Mouse (Mus musculus): Measurements from ENCODE around the gene Gsap. TPM values are rescaled to one million over a fixed set of nuclear protein-coding genes. Genes with fewer than 3 reads are reported as not detected.
"Not testable (repeated sequence)": the region's sequence is repeated elsewhere in the genome, so short reads cannot be mapped to it uniquely, and the experiment has no call there.

Gene Gsap
- polyA plus RNA-seq, 1 experiment from 2014 or later = 1.7 TPM

DNA sequence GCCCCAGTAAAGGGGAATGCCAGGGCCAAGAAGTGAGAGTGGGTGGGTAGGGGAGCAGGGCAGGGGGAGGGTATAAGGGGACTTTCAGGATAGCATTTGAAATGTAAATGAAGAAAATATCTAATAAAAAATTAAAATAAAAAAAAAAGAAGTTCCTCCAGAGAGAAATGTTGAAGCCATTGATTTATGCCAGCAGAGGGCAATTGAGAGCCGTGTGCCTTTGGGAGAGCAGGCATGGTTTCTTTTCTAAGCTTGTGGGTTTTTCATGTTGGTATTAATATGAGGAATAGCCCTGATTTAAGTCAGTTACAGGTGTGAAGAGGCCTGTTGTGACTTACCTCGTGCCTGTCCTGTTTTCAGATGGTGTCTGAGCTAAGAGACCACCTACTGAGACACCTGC is 91.6 kb downstream of the Gsap start:
- WGBS = 56% methylated on average over 2 of the region's 2 CpGs

DNA sequence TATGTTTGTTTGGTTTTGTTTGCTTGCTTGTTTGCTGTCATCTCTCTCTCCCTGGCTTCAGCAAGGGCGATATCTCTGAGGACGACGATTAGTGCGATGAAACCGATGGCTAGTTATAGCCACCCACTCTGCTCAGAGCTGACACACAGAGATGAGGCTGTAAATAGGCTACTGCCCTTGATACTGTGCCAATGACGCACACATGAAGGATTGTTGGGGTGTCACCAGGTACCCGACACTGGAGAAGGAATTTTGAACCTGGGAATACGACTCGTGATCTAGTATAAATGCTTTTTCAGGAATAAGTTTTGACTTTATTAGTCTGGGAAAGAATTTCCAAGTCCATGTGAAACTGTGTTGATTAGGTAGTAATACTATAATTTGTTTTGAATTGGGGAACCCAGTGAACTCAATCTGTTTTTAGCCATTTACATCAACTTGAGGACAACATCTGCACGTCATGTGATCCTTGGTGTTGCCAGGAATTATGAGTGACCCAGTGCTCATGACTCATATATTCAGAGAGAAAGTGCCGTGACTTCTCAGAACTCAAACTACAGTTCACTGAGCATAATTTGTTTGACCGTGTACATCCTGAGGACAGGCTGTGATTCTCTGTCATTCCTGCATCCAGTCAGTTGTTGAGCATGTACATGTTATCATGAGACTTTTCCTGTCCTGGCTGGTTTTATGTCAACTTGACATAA is 97.5 kb downstream of the Gsap start:
- Histone ChIP-seq H3K4me3 (ENCODE audit: low read depth, low read length) (no peak overlapping the region), H3K36me3 (ENCODE audit: control insufficient read depth, insufficient read depth, low read length) (no peaks in the 10 kb centered on the region), H3K27ac (ENCODE audit: low read depth, low read length) (no peak overlapping the region), H3K4me1 (ENCODE audit: control insufficient read depth, insufficient read depth, low read length) (no peaks in the 10 kb centered on the region), H3K9me3 (ENCODE audit: control insufficient read depth, low read length) (no peaks in the 10 kb centered on the region), H3K4me2 (ENCODE audit: low read depth) (no peak overlapping the region), H3K27me3 (ENCODE audit: control insufficient read depth, insufficient read depth, low read length) (no peaks in the 10 kb centered on the region), H3K9ac (ENCODE audit: low read length) (no peak overlapping the region)
- no peak for DNase-seq (ENCODE audit: low spot score)
- WGBS = 94% methylated on average over 12 of the region's 12 CpGs
- ATAC-seq (ENCODE audit: insufficient read depth, low FRiP score, low TSS enrichment) = no peak

More for the DNA sequence above, 91.6 kb downstream of the Gsap start:
- H3K9me3 ChIP-seq (ENCODE audit: control insufficient read depth, low read length); H3K27me3 ChIP-seq (ENCODE audit: control insufficient read depth, insufficient read depth, low read length); H3K4me1 ChIP-seq (ENCODE audit: control insufficient read depth, insufficient read depth, low read length); ATAC-seq (ENCODE audit: insufficient read depth, low FRiP score, low TSS enrichment); H3K4me3 ChIP-seq (ENCODE audit: low read depth, low read length); H3K9ac ChIP-seq (ENCODE audit: low read length); DNase-seq (ENCODE audit: low spot score); H3K27ac ChIP-seq (ENCODE audit: low read depth, low read length); H3K4me2 ChIP-seq (ENCODE audit: low read depth); H3K36me3 ChIP-seq (ENCODE audit: control insufficient read depth, insufficient read depth, low read length): not testable (repeated sequence)

DNA sequence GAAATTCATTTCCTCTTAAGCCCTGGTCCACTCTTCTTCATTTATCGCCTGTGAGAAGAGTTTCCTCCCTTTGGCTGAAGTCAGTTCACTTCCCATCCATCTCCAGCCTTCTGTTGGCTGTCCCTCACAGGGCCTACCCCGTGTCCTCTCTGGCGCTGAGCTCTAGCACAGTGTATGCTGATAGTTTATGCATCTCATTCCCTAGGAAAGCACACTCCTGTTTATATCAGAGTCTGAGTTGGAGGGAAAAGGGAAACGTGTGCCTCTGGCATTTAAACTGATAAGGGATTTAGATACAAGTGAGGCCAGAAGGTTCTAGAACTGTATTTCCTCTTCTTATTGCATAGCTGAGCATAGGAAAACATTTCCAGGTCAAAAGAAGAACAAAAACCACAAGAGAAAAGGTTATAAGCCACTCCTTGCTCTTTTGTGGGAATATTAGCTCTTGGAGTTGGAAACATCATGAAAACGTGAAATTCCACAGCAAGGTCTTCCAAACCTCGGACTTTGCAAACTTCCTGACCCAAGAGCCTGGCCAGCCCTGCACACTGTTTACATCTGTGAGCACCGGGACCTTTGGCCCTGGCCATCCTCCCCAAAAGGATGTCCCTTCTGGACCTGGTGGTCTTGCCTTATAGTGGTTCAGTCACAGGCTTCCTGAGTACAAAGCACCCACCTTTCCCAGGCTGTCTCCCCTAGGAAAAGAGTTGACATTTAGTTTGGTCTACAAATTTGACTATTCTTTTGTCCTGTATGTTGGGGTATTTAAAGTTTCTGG is 102.8 kb downstream of the Gsap start:
- DNase-seq (ENCODE audit: low spot score) = no peak
- no peak for ATAC-seq (ENCODE audit: insufficient read depth, low FRiP score, low TSS enrichment)
- H3K27ac ChIP-seq (ENCODE audit: low read depth, low read length) = no peak overlapping the region
- no peaks in the 10 kb centered on the region for H3K36me3 ChIP-seq (ENCODE audit: control insufficient read depth, insufficient read depth, low read length)
- no peak overlapping the region for H3K9ac ChIP-seq (ENCODE audit: low read length)
- 82% methylated on average over 7 of the region's 7 CpGs for WGBS
- H3K4me2 ChIP-seq (ENCODE audit: low read depth) = no peak overlapping the region
- no peaks in the 10 kb centered on the region for H3K27me3 ChIP-seq (ENCODE audit: control insufficient read depth, insufficient read depth, low read length)
- H3K4me1 ChIP-seq (ENCODE audit: control insufficient read depth, insufficient read depth, low read length) = no peaks in the 10 kb centered on the region
- no peaks in the 10 kb centered on the region for H3K9me3 ChIP-seq (ENCODE audit: control insufficient read depth, low read length)
- H3K4me3 ChIP-seq (ENCODE audit: low read depth, low read length) = no peak overlapping the region

DNA sequence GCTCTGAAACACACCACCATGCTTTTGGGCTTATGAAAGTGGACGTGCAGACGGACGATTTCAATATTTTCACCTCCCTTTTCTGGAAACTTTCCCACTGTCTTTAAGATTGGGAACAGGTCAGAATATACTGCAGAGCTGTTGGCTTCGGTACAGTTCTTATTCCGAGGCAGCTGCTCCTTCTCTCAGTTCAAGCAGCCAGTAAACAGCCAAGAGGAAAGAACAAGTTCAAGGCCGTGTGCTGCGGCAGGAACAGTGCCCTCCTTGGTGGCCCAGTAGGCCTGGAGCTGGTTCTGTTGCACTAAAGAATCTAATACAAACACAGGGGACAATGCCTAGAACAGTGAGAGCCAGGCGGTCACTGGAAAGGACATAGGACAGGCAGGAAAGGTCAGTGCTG is 104.5 kb downstream of the Gsap start:
- no peaks in the 10 kb centered on the region for H3K9me3 ChIP-seq (ENCODE audit: control insufficient read depth, low read length)
- no peaks in the 10 kb centered on the region for H3K27me3 ChIP-seq (ENCODE audit: control insufficient read depth, insufficient read depth, low read length)
- H3K4me3 ChIP-seq (ENCODE audit: low read depth, low read length) = no peak overlapping the region
- 92% methylated on average over 8 of the region's 8 CpGs for WGBS
- H3K27ac ChIP-seq (ENCODE audit: low read depth, low read length) = no peak overlapping the region
- ATAC-seq (ENCODE audit: insufficient read depth, low FRiP score, low TSS enrichment) (no peak), DNase-seq (ENCODE audit: low spot score) (no peak)
- H3K4me2 ChIP-seq (ENCODE audit: low read depth) = no peak overlapping the region
- no peak overlapping the region for H3K9ac ChIP-seq (ENCODE audit: low read length)
- H3K36me3 ChIP-seq (ENCODE audit: control insufficient read depth, insufficient read depth, low read length) = no peaks in the 10 kb centered on the region
- H3K4me1 ChIP-seq (ENCODE audit: control insufficient read depth, insufficient read depth, low read length) = no peaks in the 10 kb centered on the region

DNA sequence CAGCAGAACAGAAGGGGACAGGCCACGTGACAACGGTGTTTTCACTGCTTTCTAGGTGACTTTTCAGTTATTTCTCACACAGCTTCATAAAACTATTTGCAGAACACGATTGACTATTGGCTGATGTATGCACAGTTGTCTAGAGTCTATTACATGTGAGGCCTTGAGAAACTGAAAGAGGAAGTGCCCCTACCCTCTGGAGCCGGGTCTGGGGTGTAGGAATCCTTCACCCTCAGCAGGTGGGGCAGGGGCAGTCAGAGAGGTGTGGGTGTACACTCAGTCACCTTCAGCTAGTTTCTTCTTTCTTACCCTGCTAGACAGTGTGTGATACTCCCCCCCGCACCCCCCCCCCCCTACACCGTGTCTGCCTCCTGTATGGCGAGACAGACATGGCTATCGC is 109.6 kb downstream of the Gsap start:
- H3K27ac ChIP-seq (ENCODE audit: low read depth, low read length) = no peak overlapping the region
- H3K9ac ChIP-seq (ENCODE audit: low read length) = no peak overlapping the region
- DNase-seq (ENCODE audit: low spot score) (no peak), ATAC-seq (ENCODE audit: insufficient read depth, low FRiP score, low TSS enrichment) (no peak)
- H3K9me3 ChIP-seq (ENCODE audit: control insufficient read depth, low read length) = no peaks in the 10 kb centered on the region
- no peaks in the 10 kb centered on the region for H3K4me1 ChIP-seq (ENCODE audit: control insufficient read depth, insufficient read depth, low read length)
- no peaks in the 10 kb centered on the region for H3K27me3 ChIP-seq (ENCODE audit: control insufficient read depth, insufficient read depth, low read length)
- H3K4me3 ChIP-seq (ENCODE audit: low read depth, low read length) = no peak overlapping the region
- WGBS = 89% methylated on average over 7 of the region's 8 CpGs
- H3K4me2 ChIP-seq (ENCODE audit: low read depth) = no peak overlapping the region
- H3K36me3 ChIP-seq (ENCODE audit: control insufficient read depth, insufficient read depth, low read length) = no peaks in the 10 kb centered on the region

DNA sequence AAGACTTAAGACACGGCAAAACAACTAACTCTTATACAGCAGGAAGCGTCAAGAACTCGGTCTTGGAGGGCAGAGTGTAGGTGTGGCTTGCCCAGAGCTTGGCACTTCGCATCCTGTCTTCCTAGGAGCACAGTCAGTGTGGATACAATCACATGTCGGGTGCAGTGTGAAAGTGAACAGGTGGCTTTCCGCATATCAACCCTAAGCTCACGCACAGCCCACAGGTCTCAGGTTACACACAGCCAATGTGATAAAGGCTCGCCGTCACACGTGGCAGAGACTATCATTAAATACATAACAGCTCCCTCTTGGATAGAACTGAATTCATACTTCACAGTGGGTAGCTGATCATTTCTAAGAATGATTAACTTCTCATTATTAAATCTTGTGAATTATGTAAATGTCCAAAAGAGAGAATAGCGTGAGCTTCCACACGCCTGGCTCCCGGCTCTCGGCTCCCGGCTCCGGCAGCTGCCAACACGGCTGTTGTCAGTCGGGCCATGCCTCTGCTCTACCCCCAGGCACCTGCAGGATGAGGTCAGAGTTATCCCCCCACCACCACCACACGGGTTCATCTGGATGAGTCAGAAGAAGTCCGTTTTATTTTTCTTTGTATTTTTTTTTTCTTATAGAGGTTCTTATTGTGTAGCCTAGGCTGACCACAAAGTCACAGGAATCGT is 113.2 kb downstream of the Gsap start:
- H3K9ac ChIP-seq (ENCODE audit: low read length) = no peak overlapping the region
- no peaks in the 10 kb centered on the region for H3K4me1 ChIP-seq (ENCODE audit: control insufficient read depth, insufficient read depth, low read length)
- H3K27me3 ChIP-seq (ENCODE audit: control insufficient read depth, insufficient read depth, low read length) = no peaks in the 10 kb centered on the region
- H3K4me2 ChIP-seq (ENCODE audit: low read depth) = no peak overlapping the region
- DNase-seq (ENCODE audit: low spot score) = no peak
- no peaks in the 10 kb centered on the region for H3K36me3 ChIP-seq (ENCODE audit: control insufficient read depth, insufficient read depth, low read length)
- no peaks in the 10 kb centered on the region for H3K9me3 ChIP-seq (ENCODE audit: control insufficient read depth, low read length)
- ATAC-seq (ENCODE audit: insufficient read depth, low FRiP score, low TSS enrichment) = no peak
- WGBS = 79% methylated on average over 21 of the region's 21 CpGs
- no peak overlapping the region for H3K27ac ChIP-seq (ENCODE audit: low read depth, low read length)
- H3K4me3 ChIP-seq (ENCODE audit: low read depth, low read length) = no peak overlapping the region

DNA sequence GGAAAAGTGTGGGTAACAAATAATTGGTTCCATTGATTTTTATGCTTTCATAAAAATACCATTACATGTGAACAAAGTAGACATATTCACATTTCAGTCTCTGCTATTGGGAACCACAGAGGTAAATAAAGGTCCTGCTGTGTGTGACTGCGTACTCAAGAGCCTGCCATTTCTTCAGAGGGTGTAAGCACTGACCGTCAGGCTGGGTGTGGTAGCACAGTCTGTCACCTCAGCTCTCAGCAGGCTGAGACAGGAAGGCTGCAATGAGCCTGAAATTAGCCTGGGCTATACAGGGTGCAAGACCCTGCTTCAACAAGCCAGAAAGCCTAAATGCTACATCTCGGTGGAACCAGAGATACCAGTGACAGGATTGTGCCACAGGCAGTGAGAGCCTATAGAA is 114.0 kb downstream of the Gsap start:
- Histone ChIP-seq H3K9me3 (ENCODE audit: control insufficient read depth, low read length) (no peaks in the 10 kb centered on the region), H3K27me3 (ENCODE audit: control insufficient read depth, insufficient read depth, low read length) (no peaks in the 10 kb centered on the region), H3K4me1 (ENCODE audit: control insufficient read depth, insufficient read depth, low read length) (no peaks in the 10 kb centered on the region)

DNA sequence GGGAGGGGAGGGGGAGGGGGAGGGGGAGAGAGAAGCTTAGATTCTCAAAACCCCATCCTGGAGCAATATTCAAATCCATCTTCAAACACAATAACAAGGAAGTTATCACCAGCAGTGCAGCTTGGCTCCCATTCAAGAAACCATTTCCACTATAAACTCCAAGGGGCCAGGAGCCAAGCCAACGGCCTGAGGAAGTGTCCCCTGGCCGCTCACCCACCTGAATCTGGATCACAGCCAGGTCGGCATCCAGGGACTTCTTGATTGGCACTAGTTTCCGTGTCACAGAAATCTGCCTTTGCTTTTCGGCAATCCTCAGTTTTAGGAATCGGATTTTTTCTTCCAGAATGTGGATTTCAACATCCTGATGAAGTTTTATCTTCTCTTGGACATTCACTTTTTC is 115.0 kb downstream of the Gsap start:
- H3K4me3 ChIP-seq (ENCODE audit: low read depth, low read length) = no peak overlapping the region
- WGBS = 83% methylated on average over 6 of the region's 6 CpGs
- no peak overlapping the region for H3K9ac ChIP-seq (ENCODE audit: low read length)
- no peaks in the 10 kb centered on the region for H3K36me3 ChIP-seq (ENCODE audit: control insufficient read depth, insufficient read depth, low read length)
- H3K4me1 ChIP-seq (ENCODE audit: control insufficient read depth, insufficient read depth, low read length) = no peaks in the 10 kb centered on the region
- H3K9me3 ChIP-seq (ENCODE audit: control insufficient read depth, low read length) = no peaks in the 10 kb centered on the region
- no peaks in the 10 kb centered on the region for H3K27me3 ChIP-seq (ENCODE audit: control insufficient read depth, insufficient read depth, low read length)
- no peak overlapping the region for H3K27ac ChIP-seq (ENCODE audit: low read depth, low read length)
- ATAC-seq (ENCODE audit: insufficient read depth, low FRiP score, low TSS enrichment) = no peak
- no peak for DNase-seq (ENCODE audit: low spot score)
- H3K4me2 ChIP-seq (ENCODE audit: low read depth) = no peak overlapping the region

More for the DNA sequence above, 114.0 kb downstream of the Gsap start:
- 92% methylated on average over 3 of the region's 3 CpGs for WGBS
- Histone ChIP-seq H3K9ac (ENCODE audit: low read length) (no peak overlapping the region), H3K36me3 (ENCODE audit: control insufficient read depth, insufficient read depth, low read length) (no peaks in the 10 kb centered on the region), H3K27ac (ENCODE audit: low read depth, low read length) (no peak overlapping the region), H3K4me3 (ENCODE audit: low read depth, low read length) (no peak overlapping the region), H3K4me2 (ENCODE audit: low read depth) (no peak overlapping the region)
- no peak for DNase-seq (ENCODE audit: low spot score)
- no peak for ATAC-seq (ENCODE audit: insufficient read depth, low FRiP score, low TSS enrichment)

Measured in neural tube, embryonic 11.5 days (tissue).